Mouse (Mus musculus) telencephalon, adult 2 months (tissue): ENCODE data around the gene Ppp6c.
"Not testable (repeated sequence)": the region's sequence is repeated elsewhere in the genome, so short reads cannot be mapped to it uniquely, and the experiment has no call there.

Experiments
- DNase-seq: peaks from one replicate; pipeline ENCODE4 v3.0.0-alpha.2; 2011; ENCODE audit warnings: low read depth, low spot score

Ppp6c gene

DNA sequence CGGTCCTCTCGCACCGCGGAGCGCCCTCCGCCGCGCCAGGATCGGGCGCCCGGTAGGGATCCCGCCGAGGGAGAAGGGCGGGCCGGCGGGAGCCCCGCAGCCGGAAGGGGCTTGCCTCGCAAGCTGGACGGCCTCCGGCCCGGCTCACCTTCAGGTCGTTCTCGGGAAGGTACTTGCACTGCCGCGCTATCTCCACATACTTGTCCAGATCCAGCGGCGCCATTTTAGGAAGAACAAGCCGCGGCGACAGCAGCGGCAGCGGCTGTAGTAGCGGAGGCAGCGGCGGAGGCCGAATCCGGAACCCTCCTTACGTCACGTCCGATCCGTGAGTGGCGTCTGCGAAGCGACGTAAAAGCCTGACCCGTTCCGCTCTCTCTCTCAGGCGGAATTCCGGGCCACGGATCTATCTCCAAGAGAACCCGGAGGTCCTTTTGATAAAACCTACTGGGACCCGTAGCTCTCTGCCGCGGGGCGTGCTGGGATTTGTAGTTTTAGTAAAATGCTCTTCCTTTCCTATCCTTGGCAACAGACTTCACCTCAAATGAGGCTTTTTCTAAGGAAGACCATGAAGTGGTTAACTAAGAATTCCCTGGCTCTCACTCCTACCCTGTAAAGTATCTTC lies at the start of gene Ppp6c:
Ppp6c (minus strand) TSS at position 433 of the 622 bp plus-strand sequence.
- DNase-seq: peak; percentile 100

DNA sequence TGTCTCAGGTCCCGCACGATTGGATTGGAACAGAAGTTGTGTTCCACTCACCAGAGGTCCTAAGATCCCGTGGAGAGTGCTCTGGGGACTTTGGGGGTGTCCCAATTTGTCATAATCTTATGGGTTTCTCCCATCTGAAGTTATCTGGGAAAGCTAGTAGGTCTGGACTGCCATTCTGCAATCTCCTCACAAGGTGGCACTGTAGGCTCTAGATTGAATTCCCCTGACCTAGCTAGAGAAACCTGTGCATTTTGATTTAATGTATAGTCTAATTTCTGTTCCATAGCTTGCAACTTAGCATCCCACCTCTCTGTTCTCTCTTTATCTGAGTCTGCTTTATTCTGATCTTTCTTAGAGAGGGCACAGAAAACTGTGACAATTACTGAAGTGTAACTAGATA lies 42.1 kb upstream of the Ppp6c start:
- DNase-seq: no peak

DNA sequence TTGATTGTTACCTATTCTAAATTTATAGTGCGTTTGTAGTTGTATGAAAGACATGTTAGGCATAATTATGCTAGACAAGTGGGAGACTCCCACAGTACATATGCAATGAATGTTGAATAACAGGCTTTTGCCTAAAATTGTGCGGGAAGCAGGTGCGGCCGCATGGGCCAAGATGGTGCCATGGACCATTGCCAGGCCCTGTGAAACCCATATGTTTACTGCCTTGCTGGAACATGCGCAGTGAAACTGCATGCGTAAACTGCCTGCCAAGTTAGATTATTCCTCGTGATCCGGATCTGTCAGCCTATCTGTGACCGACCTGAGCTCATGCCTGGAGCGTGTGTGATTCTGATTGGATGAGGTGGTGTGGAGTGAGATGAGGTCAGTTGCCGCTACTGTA lies 26.0 kb upstream of the Ppp6c start:
- not testable (repeated sequence) for DNase-seq

DNA sequence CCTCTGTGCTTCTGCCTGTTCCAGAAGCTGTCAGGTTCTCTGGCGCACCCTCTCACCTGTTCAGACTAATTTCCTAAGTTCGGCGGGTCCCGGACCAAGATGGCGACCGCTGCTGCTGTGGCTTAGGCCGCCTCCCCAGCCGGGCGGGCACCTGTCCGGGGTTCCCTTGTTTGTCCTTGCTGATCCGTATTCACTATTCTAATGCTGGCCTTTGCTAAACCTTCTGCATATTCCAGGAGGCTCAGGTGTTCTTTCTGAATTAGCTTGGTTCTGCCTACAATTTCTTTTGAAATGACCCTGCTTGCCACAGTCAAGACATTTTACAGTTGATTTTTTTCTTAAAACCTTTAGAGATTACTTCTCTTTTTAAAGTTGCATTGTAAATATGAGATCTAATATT lies 20.6 kb upstream of the Ppp6c start:
- DNase-seq: not testable (repeated sequence)

DNA sequence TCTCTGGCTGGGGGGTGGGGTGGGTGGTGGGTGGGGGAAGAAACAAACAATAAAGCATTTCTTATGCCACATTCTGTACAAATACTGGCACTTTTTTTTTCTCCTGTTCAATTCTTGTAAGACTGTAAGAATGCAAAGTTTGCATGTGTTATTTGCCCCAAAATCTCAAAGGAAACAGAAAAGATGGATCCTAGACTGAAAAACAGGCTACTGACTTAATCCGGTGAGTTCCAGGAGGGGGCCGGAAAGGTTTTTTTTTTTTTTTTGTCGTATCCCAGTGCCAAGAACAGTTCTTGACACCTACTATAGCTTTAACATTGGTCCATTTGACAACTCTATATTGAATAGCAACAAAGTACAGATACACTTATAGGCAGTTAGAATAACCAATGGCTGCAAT lies 480 bp upstream of the Ppp6c start:
- DNase-seq: no peak

DNA sequence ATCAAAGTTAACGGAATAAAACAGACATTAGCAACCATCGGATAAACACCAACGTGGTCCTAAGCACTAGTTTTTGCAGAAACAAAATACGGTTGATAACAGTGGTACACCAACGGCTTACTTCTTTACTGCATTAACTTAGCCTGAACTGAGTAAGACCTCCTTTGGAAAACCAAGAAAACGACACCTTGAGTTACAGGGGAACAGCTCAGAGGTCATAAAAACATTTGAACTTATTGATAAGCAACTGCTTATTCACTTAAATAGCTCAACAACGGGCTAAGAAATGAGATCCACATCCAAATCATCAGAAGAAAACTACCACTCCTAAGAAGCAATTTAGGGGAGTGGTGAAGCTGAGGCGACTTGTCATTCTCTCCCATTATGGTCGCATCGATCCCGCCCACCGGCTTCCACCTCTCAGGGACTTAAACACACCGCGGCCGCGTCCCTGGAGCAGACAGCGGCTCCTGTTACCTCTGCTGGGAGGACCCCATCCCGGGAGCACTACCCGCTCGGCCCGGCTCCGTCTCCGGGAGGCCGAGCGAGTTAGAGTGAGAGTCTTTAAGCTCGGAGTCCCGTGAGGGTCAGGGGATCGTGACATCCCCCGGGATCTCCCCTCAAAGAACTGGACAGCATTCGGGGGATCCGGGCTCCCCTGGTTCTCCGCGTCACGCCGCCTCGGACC lies 776 bp downstream of the Ppp6c start:
- DNase-seq: not testable (repeated sequence)

DNA sequence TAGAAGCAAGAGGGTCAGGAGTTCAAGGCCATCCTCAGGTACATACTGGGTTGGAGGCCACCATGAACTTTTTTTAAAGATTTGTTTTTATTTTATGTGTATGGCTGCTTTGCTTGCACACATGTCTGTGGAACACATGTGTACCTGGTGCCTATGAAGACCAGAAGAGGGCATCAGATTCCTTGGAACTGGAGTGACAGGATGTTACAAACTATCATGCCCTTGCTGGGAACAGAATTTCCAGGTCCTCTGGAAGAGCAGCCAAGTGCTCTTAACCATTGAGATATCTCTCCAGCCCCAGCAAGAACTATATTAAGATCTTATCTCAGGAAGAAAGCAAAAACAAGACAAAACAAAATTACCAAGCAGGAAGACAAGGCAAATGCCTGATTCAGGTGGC lies 1.6 kb downstream of the Ppp6c start:
- no peak for DNase-seq

DNA sequence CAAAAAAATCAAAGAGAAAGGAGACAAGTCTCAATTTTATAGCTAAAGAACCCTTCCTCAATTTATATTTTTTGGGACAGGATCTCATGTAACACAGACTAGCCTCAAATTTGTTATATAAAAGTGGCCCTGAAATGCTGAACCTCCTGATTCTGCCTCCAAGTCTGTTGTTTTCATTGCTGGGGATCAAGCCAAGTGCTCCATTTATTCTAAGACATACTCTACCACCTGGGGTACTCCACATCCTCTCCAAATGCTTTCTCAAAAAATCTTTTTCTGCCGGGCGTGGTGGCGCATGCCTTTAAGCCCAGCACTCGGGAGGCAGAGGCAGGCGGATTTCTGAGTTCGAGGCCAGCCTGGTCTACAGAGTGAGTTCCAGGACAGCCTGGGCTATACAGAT lies 6.2 kb downstream of the Ppp6c start:
- DNase-seq: no peak

DNA sequence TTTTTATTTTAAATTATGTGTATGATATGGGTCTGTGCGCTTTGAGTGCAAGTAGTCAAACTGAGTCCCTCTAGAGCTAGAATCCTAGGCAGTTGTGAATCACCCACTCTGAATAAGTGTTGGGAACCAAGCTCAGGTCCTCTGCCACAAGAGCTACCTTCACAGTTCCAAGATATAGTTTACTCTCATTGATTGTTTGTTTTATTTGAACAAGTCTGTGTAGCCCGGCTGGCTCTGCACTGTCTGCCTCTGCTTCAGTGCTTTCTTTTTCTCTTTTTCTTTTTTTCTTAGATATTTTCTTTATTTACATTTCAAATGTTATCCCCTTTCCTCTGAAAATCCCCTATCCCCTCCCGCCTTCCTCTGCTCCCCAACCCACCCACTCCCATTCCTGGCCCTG lies 7.2 kb downstream of the Ppp6c start:
- DNase-seq: no peak

DNA sequence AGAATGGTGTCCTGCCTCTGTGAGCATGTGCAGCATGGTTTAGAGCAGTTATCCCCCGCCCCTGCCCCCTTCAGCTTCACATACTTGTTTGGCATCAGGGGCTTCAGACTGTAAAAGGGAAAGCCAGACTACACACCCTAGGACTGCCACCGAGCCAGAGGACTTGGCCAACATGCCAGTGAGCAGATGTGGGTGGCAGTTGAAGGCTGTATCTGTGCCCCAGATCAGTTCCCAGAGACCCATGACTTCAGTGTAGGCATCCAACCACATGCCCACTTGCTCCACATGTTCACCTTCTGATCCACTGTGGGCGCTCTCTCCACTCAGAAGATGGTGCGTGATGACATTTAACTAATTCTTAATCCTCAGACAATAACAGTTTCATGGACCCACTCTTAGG lies 9.1 kb downstream of the Ppp6c start:
- no peak for DNase-seq

DNA sequence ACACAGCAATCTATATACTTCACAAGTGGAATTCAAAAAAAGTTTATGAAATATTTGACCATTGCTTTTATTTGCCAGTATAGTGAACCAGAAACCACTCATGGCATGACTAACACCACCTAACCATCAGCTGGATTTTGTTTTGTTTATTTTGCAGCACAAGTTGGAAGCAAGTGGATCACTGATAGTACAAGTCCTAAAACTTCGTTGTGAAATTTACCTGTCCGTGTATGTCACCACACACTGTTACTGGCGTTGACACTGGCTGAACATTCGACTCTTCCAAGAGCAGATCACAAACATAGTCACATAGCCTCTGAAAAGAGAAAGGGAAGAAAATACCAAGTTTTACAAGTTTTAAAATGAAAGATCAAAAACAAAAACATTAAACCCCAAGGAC lies 15.5 kb downstream of the Ppp6c start:
- DNase-seq: no peak

DNA sequence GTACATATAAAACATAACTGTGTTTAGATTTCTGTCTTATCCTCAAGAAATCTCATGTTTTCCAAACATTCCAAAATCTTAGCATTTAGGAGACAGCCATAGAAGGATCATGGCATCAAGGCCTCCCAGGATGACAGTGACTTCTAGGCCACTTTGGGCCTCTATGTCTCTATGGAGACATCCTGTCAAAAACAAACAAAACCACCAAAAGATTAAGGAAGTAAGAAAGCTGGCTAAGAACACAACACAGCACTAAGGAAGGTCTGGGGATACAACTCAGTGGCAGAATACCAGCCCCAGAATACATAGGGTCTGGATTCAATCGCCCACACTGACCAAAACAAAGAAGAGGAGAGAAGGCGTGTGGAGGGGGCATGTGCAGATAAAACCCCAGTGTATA lies 22.9 kb downstream of the Ppp6c start:
- DNase-seq: no peak

DNA sequence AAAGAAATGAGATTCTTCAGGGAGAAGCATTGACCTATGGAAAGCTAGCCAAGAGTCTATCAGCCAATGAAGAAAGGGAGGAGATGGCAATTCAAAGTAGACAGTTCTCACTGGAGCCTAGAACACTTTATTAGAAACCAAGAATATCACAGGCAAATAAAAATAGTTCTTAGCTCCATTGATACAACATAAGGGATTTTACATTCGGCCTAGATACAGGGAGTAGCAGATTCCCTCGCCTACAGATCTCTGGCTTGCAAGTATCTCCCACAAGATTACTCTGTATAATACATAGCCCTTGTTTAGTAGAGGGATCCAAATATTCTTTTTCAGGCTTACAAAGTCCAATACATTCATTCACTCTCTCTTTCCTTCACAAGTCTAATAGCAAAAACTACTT lies 31.4 kb downstream of the Ppp6c start:
- peak; percentile 58 for DNase-seq

DNA sequence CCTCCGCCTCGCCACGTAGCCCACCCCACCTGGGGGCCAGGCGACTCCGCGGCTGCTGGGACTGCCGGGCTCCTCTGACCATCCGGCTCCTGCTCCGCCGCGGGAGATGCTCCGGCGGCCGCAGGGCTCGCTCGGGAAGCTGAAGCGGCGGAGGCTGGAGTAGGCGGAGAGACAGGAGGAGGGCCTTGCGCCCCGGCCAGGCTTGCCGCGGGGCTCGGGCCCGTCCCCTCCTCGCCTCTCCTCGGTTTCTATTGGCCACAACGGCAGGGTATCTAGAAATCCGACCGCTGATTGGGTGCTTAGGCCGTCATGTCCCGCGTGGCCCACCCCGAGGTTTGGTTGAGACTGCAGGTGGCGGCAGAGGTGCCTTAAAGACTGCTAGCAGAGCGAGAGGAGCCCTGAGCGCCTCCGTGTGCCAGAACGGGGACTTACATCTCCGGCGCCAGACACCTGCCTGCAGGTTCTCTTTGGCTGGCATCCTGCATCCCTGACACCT lies 35.6 kb downstream of the Ppp6c start, which contains the start of gene Scai:
Scai (minus strand) TSS at position 174 of the 496 bp plus-strand sequence.
- DNase-seq: peak; percentile 99

DNA sequence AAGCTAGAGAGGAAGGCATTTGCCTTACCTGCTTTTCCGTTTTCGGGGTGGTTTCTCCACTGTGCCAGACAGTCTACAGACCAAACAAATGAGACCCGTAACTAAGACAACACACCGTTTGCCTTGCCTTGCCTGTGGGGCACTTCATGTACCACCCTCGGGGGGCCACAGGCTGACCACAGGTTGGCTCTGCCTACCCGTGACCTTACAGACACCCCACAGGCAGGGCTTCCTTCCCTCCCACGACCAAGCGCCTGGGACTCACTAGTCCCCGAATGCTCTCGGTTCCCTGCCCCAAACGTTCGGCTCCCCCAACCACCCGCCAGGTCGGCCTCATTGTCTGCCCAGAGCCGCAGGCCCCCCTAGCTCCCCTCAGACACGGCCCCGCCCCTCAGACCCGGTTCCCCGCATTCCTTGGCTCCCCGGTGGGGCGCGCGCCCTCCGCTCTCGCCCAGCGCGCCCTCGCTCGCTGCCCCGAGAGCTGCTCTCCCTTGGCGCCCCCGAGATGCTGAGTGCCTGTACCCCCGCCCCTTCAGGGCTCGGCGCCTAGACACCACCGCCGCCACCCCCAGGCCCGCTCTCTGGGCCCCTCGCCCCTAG lies 36.2 kb downstream of the Ppp6c start:
- DNase-seq: no peak

DNA sequence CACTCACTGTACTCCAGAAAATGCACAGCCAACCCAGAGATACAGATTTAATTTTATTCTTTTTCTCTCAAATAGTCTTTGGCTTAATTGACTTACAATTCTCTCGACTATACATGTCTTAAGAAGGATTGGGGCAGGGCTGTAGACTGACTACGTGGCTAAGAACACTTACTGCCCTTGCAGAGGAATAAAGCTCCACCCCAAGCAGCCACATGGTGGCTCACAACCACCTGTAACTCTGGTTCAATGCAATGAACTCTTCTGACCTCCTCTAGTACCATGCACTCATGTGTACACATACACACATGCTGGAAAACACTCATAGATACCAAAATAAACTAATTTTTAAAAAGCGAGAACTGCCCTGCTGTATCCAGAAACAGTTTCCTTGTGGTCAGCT lies 40.3 kb downstream of the Ppp6c start:
- DNase-seq: no peak

DNA sequence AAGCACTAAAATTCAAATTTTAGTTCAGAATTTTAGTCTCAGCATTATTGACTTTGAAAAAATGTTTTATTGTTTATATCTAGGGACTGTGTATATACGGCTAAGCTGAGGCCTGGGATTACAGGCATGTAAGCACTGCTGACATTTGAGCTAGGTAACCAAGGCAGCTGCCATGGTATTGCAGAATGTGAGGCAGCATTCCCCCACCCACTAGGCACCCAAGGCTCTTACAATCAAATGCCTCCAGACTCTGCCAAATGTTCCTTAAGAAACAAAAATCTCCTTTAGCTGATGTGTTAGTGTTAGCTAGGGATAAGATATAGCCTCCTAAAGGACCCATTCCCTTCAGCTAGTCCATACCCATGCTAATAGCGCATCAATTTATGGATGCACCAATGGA lies 42.7 kb downstream of the Ppp6c start:
- DNase-seq: peak; percentile 23

DNA sequence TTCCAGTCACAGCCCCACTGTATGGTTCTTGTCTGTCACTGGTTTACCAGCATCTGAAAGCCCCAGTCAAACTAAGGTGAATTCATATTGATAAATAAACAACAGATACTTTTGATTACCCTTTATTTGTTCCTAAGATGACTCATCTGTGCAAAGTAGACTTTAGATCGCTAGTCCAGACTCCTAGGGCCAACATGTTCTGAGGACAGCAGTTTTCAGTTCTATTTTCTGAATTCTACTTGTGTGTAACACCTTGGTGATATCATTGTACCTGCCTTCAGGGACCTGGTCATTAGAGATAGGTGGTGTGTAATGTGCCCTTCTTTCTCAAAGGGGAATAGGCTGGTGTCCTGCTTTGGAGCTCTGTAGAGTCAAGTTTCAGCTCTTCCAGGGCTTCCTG lies 65.3 kb downstream of the Ppp6c start:
- no peak for DNase-seq

DNA sequence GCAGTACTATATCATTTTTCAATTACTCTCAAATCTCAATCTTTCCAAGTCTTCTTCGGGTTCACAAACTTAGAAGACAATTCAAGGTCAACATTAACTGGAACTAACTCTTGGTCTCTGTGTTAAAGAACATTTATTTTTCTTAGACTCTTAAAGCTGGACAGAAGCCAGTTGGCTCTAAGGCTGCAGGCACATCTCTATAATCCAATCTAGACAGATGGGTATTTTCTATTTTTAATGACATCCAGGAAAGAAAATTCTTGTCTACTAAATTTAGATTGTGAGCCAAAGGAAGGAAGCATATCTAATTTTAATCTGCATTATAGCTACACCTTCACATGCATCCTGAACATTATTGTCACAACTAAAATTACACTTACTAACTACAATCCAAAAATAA lies 68.3 kb downstream of the Ppp6c start:
- peak; percentile 52 for DNase-seq

DNA sequence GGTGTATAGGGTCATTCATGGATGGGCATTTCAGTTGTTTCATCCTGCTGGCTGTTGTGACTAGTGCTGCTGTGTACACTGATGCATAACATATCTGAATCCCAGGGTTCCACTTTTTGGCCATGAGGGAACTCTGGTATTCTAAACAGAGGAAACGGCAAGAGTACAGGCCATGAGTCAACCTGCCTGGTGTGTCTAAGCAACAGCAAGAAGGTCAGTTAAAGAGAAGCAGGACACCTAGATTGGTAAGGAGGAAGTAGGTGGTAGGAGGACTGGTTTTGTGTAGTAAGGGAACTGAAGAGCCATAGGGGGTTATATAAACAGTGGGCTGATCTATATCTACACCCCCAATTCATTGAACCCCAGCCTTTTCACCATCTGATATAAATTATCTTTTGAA lies 69.4 kb downstream of the Ppp6c start:
- DNase-seq: no peak

DNA sequence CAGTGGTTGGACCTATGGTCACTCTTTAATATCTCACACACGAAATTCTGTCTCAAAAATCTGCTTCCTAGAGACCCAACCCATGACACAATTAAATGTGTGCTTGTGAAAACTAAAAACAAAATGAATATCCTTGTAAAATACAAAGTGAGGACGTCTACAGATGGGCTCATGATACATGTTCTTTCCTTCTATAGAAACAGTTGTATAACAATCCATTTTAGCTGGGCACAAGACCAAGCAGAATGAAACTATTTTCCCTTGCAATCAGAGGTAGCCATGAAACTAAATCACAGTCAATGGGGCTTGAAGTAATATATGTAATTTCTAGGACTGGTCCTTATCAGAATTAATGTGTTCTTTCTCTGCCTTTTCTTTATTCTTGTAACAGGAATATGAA lies 75.3 kb downstream of the Ppp6c start:
- DNase-seq: peak; percentile 66

DNA sequence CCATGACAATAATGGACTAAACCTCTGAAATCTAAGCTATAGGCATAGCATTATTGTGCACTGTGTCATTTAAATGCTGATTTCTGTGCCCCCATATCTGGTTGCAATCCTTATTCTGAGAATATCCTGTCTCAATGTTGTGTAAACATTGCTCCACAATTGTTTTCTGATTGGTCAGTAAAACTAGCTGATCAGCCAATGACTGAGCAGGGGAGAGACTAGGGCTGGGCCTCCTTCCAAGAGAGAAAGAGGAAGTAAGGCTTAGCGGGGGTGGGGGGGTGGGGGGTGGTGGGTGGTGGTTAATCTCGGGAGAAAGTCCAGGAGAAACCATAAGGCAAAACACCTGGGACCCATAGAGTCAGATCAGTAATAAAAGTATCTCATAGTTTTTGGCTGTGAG lies 78.2 kb downstream of the Ppp6c start:
- DNase-seq: no peak

DNA sequence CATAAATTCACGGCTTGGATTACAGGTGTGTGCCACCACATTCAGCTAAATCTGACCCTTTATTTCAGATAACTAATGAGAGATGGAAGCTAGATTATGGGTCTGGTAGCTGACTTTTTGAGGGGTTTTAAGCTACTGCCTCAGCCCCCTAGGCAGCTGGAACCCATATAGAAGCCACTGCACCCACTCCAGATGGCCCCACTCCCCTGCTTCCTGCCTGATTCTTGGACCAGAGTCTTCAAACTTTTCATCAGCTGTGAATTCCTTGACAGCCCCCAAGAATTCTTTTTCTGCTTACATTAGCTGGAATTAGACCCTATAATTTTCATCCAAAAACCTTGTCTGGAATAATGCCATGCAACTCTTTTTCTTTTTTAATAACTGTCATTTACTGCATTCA lies 79.8 kb downstream of the Ppp6c start:
- DNase-seq: no peak
